30 mouse cellular contexts compared by ENCODE assay signal in genomic region chr14:11932517-11932916, GRCm38 (mm10).
DNase-seq lines count a peak whose midpoint lies in the region; ATAC-seq lines count a peak whose summit lies in the region.
"Had no signal": no experiment of that assay in that cellular context is flagged by ENCODE, and none has a peak within 500 bp of the region (broad histone marks: within the 10 kb centered on the region; RNA-seq: fewer than 3 reads in every experiment).

No protein-coding gene starts in this region.

- peak overlapping the region; percentile 49; the same call in 1 of the 2 replicates for H3K27ac ChIP-seq in kidney, embryonic 15.5 days
- H3K27ac ChIP-seq: embryonic facial prominence, embryonic 12.5 days; gastrocnemius, adult 2 months; heart, adult 2 months; limb, embryonic 10.5 days; limb, embryonic 15.5 days; liver, embryonic 13.5 days; midbrain, embryonic 10.5 days; neural tube, embryonic 12.5 days; stomach, embryonic 15.5 days had no signal

- no peak overlapping the region for H3K9ac ChIP-seq in kidney, embryonic 15.5 days
- H3K9ac ChIP-seq: embryonic facial prominence, embryonic 12.5 days; heart, embryonic 12.5 days; limb, embryonic 15.5 days; liver, embryonic 13.5 days; lung, embryonic 14.5 days; neural tube, embryonic 12.5 days; stomach, embryonic 15.5 days had no signal

- no peaks in the 10 kb centered on the region for H3K27me3 ChIP-seq in kidney, embryonic 15.5 days
- H3K27me3 ChIP-seq: embryonic facial prominence, embryonic 12.5 days; heart, embryonic 12.5 days; limb, embryonic 15.5 days; liver, embryonic 13.5 days; neural tube, embryonic 12.5 days; stomach, embryonic 15.5 days had no signal

- peak; percentile 94 for ATAC-seq in kidney, embryonic 15.5 days (replicated peaks; ENCODE audit: low FRiP score)
- ATAC-seq: forebrain, embryonic 14.5 days; intestine, embryonic 16.5 days had no signal

- WGBS in kidney, embryonic 15.5 days = 34% methylated on average over 3 of the region's 3 CpGs

- H3K9me3 ChIP-seq in kidney, embryonic 15.5 days (replicated peaks) = no peaks in the 10 kb centered on the region
- H3K9me3 ChIP-seq: embryonic facial prominence, embryonic 12.5 days; heart, embryonic 12.5 days; limb, embryonic 10.5 days; limb, embryonic 15.5 days; liver, embryonic 13.5 days; midbrain, embryonic 10.5 days; neural tube, embryonic 12.5 days; stomach, embryonic 15.5 days had no signal

- intact Hi-C loops in heart, postnatal 36 days (cut with DNase I) = loop anchor here (5.0 kb wide), 1 partner anchor 50 kb away; no protein-coding TSS in a partner anchor

- H3K4me1 ChIP-seq in kidney, embryonic 15.5 days = peaks cover 12% of the 10 kb centered on the region; the same call in 1 of the 2 replicates
- H3K4me1 ChIP-seq: embryonic facial prominence, embryonic 12.5 days; limb, embryonic 15.5 days; liver, embryonic 13.5 days; neural tube, embryonic 12.5 days; stomach, embryonic 15.5 days had no signal

- no peak overlapping the region for H3K4me3 ChIP-seq in kidney, embryonic 15.5 days (replicated peaks)
- H3K4me3 ChIP-seq: embryonic facial prominence, embryonic 12.5 days; gastrocnemius, adult 2 months; heart, adult 2 months; heart, embryonic 12.5 days; limb, embryonic 10.5 days; limb, embryonic 15.5 days; liver, embryonic 13.5 days; midbrain, embryonic 10.5 days; myocyte; neural tube, embryonic 12.5 days; stomach, embryonic 15.5 days had no signal

- no peak overlapping the region for H3K4me2 ChIP-seq in kidney, embryonic 15.5 days
- H3K4me2 ChIP-seq: embryonic facial prominence, embryonic 12.5 days; heart, embryonic 12.5 days; limb, embryonic 15.5 days; liver, embryonic 13.5 days; lung, embryonic 14.5 days; neural tube, embryonic 12.5 days; stomach, embryonic 15.5 days had no signal

- H3K36me3 ChIP-seq in kidney, embryonic 15.5 days = no peaks in the 10 kb centered on the region
- H3K36me3 ChIP-seq: embryonic facial prominence, embryonic 12.5 days; G1E; heart, embryonic 12.5 days; limb, embryonic 10.5 days; limb, embryonic 15.5 days; liver, embryonic 13.5 days; midbrain, embryonic 10.5 days; neural tube, embryonic 12.5 days; stomach, embryonic 15.5 days had no signal

- peak; percentile 62 for DNase-seq in heart, adult 11 months
- no peak for DNase-seq in heart, postnatal 36 days
- DNase-seq in kidney, adult 11 months = no peak
- DNase-seq in Muller cell, postnatal 12 days (ENCODE audit: inconsistent ontology term) = peak; percentile 71
- DNase-seq in kidney, postnatal 14 days = peak; percentile 15
- no peak for DNase-seq in adipocyte (ENCODE audit: low spot score)
- no peak for DNase-seq in cerebellum, adult 9-10 months
- DNase-seq: adrenal gland, postnatal 36 days; cerebellum, adult 2 months; cerebellum, postnatal 25 days; gastrocnemius, adult 2 months; gastrocnemius, postnatal 36 days; heart, adult 2 months; layer of hippocampus, adult 9-11 months; liver, embryonic 13.5 days; lung, embryonic 14.5 days; lung, postnatal 14 days; right cerebral cortex, postnatal 25 days had no signal

Comparison
In these comparisons a context has a peak if more than half of its experiments do, and no peak if none do; other contexts are left out.
1. DNase-seq: peak in heart, adult 11 months (single experiment), Muller cell, postnatal 12 days (single experiment) and kidney, postnatal 14 days (single experiment); none in heart, postnatal 36 days (0 of 2), kidney, adult 11 months (single experiment), adipocyte (single experiment) and cerebellum, adult 9-10 months (single experiment).